Mouse (Mus musculus) intestine, postnatal 0 days (tissue): Measurements from ENCODE around the gene Plxnb1. TPM values are rescaled to one million over a fixed set of nuclear protein-coding genes. Genes with fewer than 3 reads are reported as not detected.

Source experiments
- ATAC-seq: fragments of 200-750 bp; cut with Nextera tagmentation; 2 replicates; pipeline ENCODE4 v1.8.0; 2017; ENCODE audit warnings: mild to moderate bottlenecking, moderate TSS enrichment, moderate library complexity
- H3K27ac ChIP-seq: fragments of 300-500 bp; sonication (generic); 2 replicates; pipeline ENCODE4 v1.5.1; 2014; ENCODE audit warnings: mild to moderate bottlenecking, low read depth, low read length, moderate library complexity
- H3K27me3 ChIP-seq: fragments of 300-500 bp; sonication (generic); replicated peaks from 2 replicates; pipeline ENCODE4 v1.6.1; 2014; ENCODE audit warnings: low read length, mixed read lengths; ENCODE audit not compliant: control insufficient read depth, insufficient read depth
- H3K36me3 ChIP-seq: fragments of 300-500 bp; sonication (generic); 2 replicates; pipeline ENCODE4 v1.6.1; 2014; ENCODE audit warnings: mild to moderate bottlenecking, moderate library complexity; ENCODE audit not compliant: control insufficient read depth, insufficient read depth
- H3K4me1 ChIP-seq: fragments of 300-500 bp; sonication (generic); replicated peaks from 2 replicates; pipeline ENCODE4 v1.6.1; 2014; ENCODE audit warnings: antibody characterized with exemption, low read length, mixed read lengths; ENCODE audit not compliant: control insufficient read depth, insufficient read depth
- H3K4me2 ChIP-seq: fragments of 300-500 bp; sonication (generic); replicated peaks from 2 replicates; pipeline ENCODE4 v1.6.1; 2014; ENCODE audit warnings: low read depth, mild to moderate bottlenecking, moderate library complexity
- H3K4me3 ChIP-seq: fragments of 300-500 bp; sonication (generic); 2 replicates; pipeline ENCODE4 v1.5.1; 2014; ENCODE audit warnings: low read depth, low read length
- H3K9ac ChIP-seq: fragments of 300-500 bp; sonication (generic); 2 replicates; pipeline ENCODE4 v1.6.1; 2014; ENCODE audit warnings: mild to moderate bottlenecking, low read depth, low read length
- H3K9me3 ChIP-seq: fragments of 300-500 bp; sonication (generic); 2 replicates; pipeline ENCODE4 v1.6.1; 2016; ENCODE audit warnings: mixed run types; ENCODE audit not compliant: control insufficient read depth
- CTCF ChIP-seq: sonication (generic); IDR thresholded peaks from 2 replicates; pipeline ENCODE4 v1.5.1; 2016; ENCODE audit warnings: low read depth, mild to moderate bottlenecking, control low read depth, antibody characterized with exemption, moderate library complexity
- WGBS: fragments of 180-500 bp; shearing (Covaris S2); extraction: QIAGEN DNeasy Blood & Tissue Kit; methylation state at CpG from one replicate; pipeline ENCODE4 v1.1.7; 2014; 5-methylcytosine and 5-hydroxymethylcytosine counted together
- polyA plus RNA-seq: library from polyadenylated mRNA; unstranded; fragments of >200 nt; fragmentation: Nextera tagmentation; extraction: Ambion mirVana; gene quantifications from 2 replicates; pipeline ENCODE4 v1.2.1, GENCODE M21; 2015

Plxnb1 gene
- polyA plus RNA-seq, 1 experiment from 2014 or later = 1.6 TPM

DNA sequence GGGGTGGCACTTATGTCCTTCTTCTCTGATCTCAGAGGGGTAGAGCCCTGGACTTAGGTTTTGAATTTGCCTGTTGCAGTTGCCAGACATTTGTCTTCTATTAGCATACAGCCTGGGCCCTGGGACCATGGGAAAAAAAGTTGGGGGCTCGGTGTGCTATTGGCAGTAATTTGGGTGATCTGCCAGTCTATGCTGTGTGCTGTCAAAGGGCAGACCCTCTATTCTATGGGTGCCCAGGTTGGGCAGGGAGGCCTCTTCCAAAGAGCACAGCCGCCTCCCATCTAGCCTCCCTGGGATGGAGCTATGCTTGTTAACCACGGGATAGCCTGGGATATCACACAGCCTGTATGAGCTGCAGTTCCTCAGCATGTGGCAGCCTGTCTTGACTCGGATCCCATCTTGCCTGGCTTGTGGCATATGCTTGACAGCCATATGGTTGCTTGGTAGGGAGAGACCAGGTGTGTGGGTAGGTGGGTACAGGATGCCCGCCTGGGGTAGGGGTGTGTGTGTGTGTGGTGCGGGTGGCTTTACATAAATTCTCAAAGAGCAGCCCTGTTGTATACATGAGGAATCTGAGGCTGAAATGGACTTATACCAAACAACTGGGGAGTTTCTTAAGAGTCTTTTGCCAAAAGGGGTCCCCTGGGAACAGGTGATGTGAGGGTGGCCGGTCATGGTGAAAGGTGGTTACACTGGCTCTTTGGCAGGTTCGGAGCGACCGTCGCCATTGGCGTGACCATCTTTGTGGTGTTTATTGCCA, 39.7 kb upstream of the Plxnb1 start:
- Histone ChIP-seq H3K36me3 (peaks cover 42% of the 10 kb centered on the region; the same call in 1 of the 2 replicates), H3K9me3 (no peaks in the 10 kb centered on the region), H3K4me2 (peak overlapping the region; percentile 70), H3K9ac (peak overlapping the region; percentile 35; the same call in 1 of the 2 replicates), H3K27ac (peak overlapping the region; percentile 79), H3K4me3 (peak overlapping the region; percentile 33), H3K4me1 (peaks cover 3% of the 10 kb centered on the region; the same call in 1 of the 2 replicates), H3K27me3 (no peaks in the 10 kb centered on the region)
- 89% methylated on average over 12 of the region's 12 CpGs for WGBS
- no peak for TF ChIP-seq CTCF
- ATAC-seq = no peak

DNA sequence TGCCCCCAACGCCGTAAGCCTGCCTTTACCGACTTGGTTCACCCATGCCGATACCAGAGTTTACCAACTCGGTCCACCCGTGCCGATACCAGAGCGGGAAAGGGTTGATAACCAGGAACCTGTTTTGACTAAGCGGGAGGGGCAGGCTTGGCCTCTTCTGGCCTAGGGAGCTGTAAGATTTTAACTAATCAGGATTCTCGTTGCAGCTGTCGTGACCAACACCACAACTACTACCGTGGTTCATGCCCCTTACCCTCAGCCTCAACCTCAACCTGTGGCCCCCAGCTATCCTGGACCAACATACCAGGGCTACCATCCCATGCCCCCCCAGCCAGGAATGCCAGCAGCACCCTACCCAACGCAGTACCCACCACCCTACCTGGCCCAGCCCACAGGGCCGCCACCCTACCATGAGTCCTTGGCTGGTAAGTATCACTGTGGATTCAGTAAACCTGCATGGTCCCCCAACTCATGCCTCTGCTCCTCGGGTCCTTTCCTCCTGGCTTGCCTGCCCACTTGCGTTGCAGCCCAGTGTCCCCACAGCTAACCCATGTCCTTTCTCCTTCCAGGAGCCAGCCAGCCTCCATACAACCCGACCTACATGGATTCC, 39.0 kb upstream of the Plxnb1 start:
- Histone ChIP-seq H3K36me3 (peaks cover 42% of the 10 kb centered on the region; the same call in 1 of the 2 replicates), H3K27ac (no peak overlapping the region), H3K4me2 (no peak overlapping the region), H3K27me3 (no peaks in the 10 kb centered on the region), H3K9ac (no peak overlapping the region), H3K4me1 (peaks cover 3% of the 10 kb centered on the region; the same call in 1 of the 2 replicates), H3K4me3 (no peak overlapping the region), H3K9me3 (no peaks in the 10 kb centered on the region)
- no peak for ATAC-seq
- TF ChIP-seq CTCF = no peak
- WGBS = 88% methylated on average over 17 of the region's 17 CpGs

DNA sequence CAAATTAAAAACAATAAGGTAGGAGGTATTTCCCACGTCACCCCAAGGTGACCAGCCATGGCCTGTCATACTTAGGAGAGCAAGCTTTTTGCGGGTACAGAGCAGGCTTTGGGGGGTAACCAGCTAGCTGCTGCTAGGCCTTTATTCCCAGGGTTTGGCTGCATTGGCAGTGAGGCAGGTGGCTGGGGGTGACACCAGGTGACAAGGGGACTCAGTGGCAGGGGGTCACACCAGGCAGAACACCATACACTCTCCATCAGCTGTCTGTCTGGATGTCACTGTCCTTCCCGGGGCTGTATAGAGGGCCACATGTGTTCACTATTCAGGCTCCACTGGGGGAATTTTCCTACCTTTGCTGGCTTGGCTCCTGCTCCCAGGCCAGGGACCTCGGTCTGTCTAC, 38.3 kb upstream of the Plxnb1 start:
- H3K4me3 ChIP-seq = no peak overlapping the region
- 89% methylated on average over 4 of the region's 4 CpGs for WGBS
- no peaks in the 10 kb centered on the region for H3K9me3 ChIP-seq
- no peak for ATAC-seq
- no peak overlapping the region for H3K9ac ChIP-seq
- 0 out of 2 replicates have a peak overlapping the region, but pooled peaks have one; percentile 6 for H3K4me2 ChIP-seq
- H3K36me3 ChIP-seq = peaks cover 35% of the 10 kb centered on the region; the same call in 1 of the 2 replicates
- no peak overlapping the region for H3K27ac ChIP-seq
- no peak for TF ChIP-seq CTCF
- H3K27me3 ChIP-seq = no peaks in the 10 kb centered on the region
- H3K4me1 ChIP-seq = peaks cover 3% of the 10 kb centered on the region; the same call in 1 of the 2 replicates

DNA sequence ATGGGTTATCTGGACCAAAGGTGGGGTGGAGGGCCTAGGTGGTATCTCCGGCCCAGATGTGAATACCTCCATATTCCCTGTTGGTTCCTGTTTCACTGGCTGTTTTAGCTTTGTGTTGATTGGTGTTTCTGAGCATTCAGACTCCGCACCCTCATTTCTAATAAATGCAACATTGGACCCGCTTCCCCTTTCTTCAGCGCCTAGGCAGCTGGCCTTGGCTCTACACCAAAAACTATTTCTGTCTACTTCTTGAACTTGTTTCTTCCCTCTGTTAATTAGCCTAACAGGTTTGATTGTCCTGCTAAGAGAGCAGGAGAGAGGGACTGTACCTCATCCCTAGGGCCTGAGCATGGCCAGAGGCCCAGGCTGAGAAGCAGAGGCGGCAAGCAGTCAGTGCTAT, 37.6 kb upstream of the Plxnb1 start:
- 87% methylated on average over 5 of the region's 5 CpGs for WGBS
- H3K36me3 ChIP-seq = peaks cover 32% of the 10 kb centered on the region; the same call in 1 of the 2 replicates
- H3K9me3 ChIP-seq = no peaks in the 10 kb centered on the region
- no peak for TF ChIP-seq CTCF
- no peaks in the 10 kb centered on the region for H3K27me3 ChIP-seq
- peaks cover 3% of the 10 kb centered on the region; the same call in 1 of the 2 replicates for H3K4me1 ChIP-seq
- ATAC-seq = no peak
- H3K27ac ChIP-seq = peak overlapping the region; percentile 41; the same call in 1 of the 2 replicates
- H3K9ac ChIP-seq = no peak overlapping the region
- H3K4me2 ChIP-seq = 0 out of 2 replicates have a peak overlapping the region, but pooled peaks have one; percentile 14
- no peak overlapping the region for H3K4me3 ChIP-seq

DNA sequence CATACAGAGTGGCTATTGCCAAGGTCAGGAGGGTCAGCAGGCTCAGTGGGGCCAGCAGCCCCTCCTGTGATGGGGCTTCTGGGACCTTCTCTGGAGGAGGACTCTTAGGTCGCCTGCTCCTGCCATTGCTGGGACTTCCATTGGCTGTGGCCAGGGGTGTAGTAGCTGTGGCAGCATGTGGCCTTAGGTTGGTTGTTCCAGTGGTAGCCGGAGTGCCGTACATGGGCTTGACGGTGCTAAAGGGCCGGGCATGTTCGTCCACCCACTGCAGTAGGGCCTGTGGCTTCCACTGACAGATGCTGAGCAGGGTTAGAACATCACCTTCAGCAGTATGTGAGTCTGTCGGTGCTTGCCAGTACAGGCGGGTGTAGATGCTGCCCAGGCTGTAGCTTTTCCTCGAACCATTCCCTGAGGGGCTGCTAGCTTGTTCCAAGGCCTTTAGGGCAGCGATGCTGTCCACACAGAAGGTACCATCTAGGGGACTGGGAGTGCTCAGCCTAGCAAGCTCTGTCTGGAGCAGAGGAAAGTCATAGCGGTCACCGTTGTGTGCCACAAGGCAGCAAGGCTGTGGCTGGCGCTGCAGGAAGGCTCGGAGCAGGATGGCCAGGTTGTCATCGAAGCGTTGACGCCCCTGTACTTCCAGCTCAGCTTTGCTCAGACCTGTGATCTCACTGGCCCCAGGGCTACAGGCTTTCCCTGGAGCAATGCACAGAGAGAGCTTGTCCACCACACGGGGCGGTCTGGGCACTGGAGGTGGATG, 37.0 kb upstream of the Plxnb1 start:
- H3K4me3 ChIP-seq = peak overlapping the region; percentile 38
- 94% methylated on average over 19 of the region's 19 CpGs for WGBS
- H3K9ac ChIP-seq = peak overlapping the region; percentile 58; the same call in 1 of the 2 replicates

More for the DNA sequence above, 37.0 kb upstream of the Plxnb1 start:
- H3K9me3 ChIP-seq = no peaks in the 10 kb centered on the region
- H3K27ac ChIP-seq = peak overlapping the region; percentile 96
- no peaks in the 10 kb centered on the region for H3K27me3 ChIP-seq
- peaks cover 3% of the 10 kb centered on the region; the same call in 1 of the 2 replicates for H3K4me1 ChIP-seq
- H3K36me3 ChIP-seq = peaks cover 31% of the 10 kb centered on the region; the same call in 1 of the 2 replicates
- peak overlapping the region; percentile 81 for H3K4me2 ChIP-seq
- no peak for ATAC-seq
- no peak for TF ChIP-seq CTCF
